Mouse (Mus musculus): ENCODE measurements around the gene Arid3a.
A peak's percentile ranks its signal among the peaks of the same experiment; 100 is the strongest.
"Not testable (repeated sequence)": the region's sequence is repeated elsewhere in the genome, so short reads cannot be mapped to it uniquely, and the experiment has no call there.

The Arid3a gene

GRCm38 (mm10) chr10:79946752-79947322 lies 20.0 kb downstream of the Arid3a start:
- no peak for DNase-seq (ENCODE audit: low read depth)

GRCm38 (mm10) chr10:79947502-79947901 lies 20.7 kb downstream of the Arid3a start:
- DNase-seq (ENCODE audit: low read depth): no peak

- DNase-seq (ENCODE audit: low read depth): no peak
Measured at GRCm38 (mm10) chr10:79949873-79950272, 23.0 kb downstream of the Arid3a start.

- DNase-seq (ENCODE audit: low read depth): no peak
Measured at GRCm38 (mm10) chr10:79950661-79951060, 23.8 kb downstream of the Arid3a start.

GRCm38 (mm10) chr10:79953946-79954345 lies 27.1 kb downstream of the Arid3a start:
- DNase-seq (ENCODE audit: low read depth): no peak

- no peak for DNase-seq (ENCODE audit: low read depth)
Measured at GRCm38 (mm10) chr10:79955691-79956090, 28.8 kb downstream of the Arid3a start.

GRCm38 (mm10) chr10:79956643-79957154 lies 29.9 kb downstream of the Arid3a start:
- DNase-seq (ENCODE audit: low read depth): no peak

- DNase-seq (ENCODE audit: low read depth): peak; percentile 79
Measured at GRCm38 (mm10) chr10:79958140-79958816, 31.4 kb downstream of the Arid3a start.

- DNase-seq (ENCODE audit: low read depth): not testable (repeated sequence)
Measured at GRCm38 (mm10) chr10:79959412-79959811, 32.6 kb downstream of the Arid3a start.

GRCm38 (mm10) chr10:79959847-79960601 lies 33.2 kb downstream of the Arid3a start, which contains the start of gene Wdr18:
TSS of gene Wdr18 (plus strand) at chr10:79960152.
- peak; percentile 100 for DNase-seq (ENCODE audit: low read depth)

GRCm38 (mm10) chr10:79960671-79961294 lies 33.9 kb downstream of the Arid3a start:
- no peak for DNase-seq (ENCODE audit: low read depth)

GRCm38 (mm10) chr10:79964727-79965126 lies 37.9 kb downstream of the Arid3a start:
- DNase-seq (ENCODE audit: low read depth): no peak

- DNase-seq (ENCODE audit: low read depth): no peak
Measured at GRCm38 (mm10) chr10:79965325-79965724, 38.5 kb downstream of the Arid3a start.

- no peak for DNase-seq (ENCODE audit: low read depth)
Measured at GRCm38 (mm10) chr10:79966886-79967400, 40.1 kb downstream of the Arid3a start.

GRCm38 (mm10) chr10:79968181-79968580 lies 41.3 kb downstream of the Arid3a start:
- no peak for DNase-seq (ENCODE audit: low read depth)

GRCm38 (mm10) chr10:79969124-79969568 lies 42.3 kb downstream of the Arid3a start:
- no peak for DNase-seq (ENCODE audit: low read depth)

GRCm38 (mm10) chr10:79970415-79971182 lies 43.8 kb downstream of the Arid3a start, which contains the start of gene Grin3b:
TSS of gene Grin3b (plus strand) at chr10:79970715.
- DNase-seq (ENCODE audit: low read depth): no peak

GRCm38 (mm10) chr10:79971183-79971497 lies 44.3 kb downstream of the Arid3a start:
- DNase-seq (ENCODE audit: low read depth): no peak

- no peak for DNase-seq (ENCODE audit: low read depth)
Measured at GRCm38 (mm10) chr10:79972831-79973230, 46.0 kb downstream of the Arid3a start.

- no peak for DNase-seq (ENCODE audit: low read depth)
Measured at GRCm38 (mm10) chr10:79974087-79974486, 47.2 kb downstream of the Arid3a start.

- no peak for DNase-seq (ENCODE audit: low read depth)
Measured at GRCm38 (mm10) chr10:79974668-79975067, 47.8 kb downstream of the Arid3a start.
